Comparison of ENCODE assay signal across 25 mouse cellular contexts in genomic region chr1:191496676-191497075, GRCm38 (mm10).
A peak's percentile ranks its signal among the peaks of the same experiment; 100 is the strongest.
DNase-seq lines count a peak whose midpoint lies in the region; ATAC-seq and TF ChIP-seq lines count a peak whose summit lies in the region.
"Had no signal": no experiment of that assay in that cellular context is flagged by ENCODE, and none has a peak within 500 bp of the region (broad histone marks: within the 10 kb centered on the region; RNA-seq: fewer than 3 reads in every experiment).

No protein-coding gene starts in this region.

- DNase-seq in gastrocnemius, adult 2 months, result no peak
- DNase-seq in gastrocnemius, postnatal 14 days, result no peak
- peak; percentile 19 for DNase-seq in kidney, adult 2 months
- DNase-seq in adipocyte (ENCODE audit: low spot score), result peak; percentile 54
- DNase-seq in ovary, adult 18-20 months (ENCODE audit: low spot score), result no peak
- DNase-seq in urinary bladder, postnatal 4 days (ENCODE audit: low spot score in 2 of 2), result no peak
- DNase-seq: adrenal gland, adult 8-10 months; adrenal gland, postnatal 14 days; adrenal gland, postnatal 36 days; cerebellum, adult 11 months; cerebellum, adult 18-20 months; cerebellum, adult 8-10 months; cerebellum, adult 9-11 months; cerebellum, postnatal 14 days; cerebellum, postnatal 36 days; embryo, embryonic 11 days had no signal

- H3K4me1 ChIP-seq in kidney, adult 2 months (ENCODE audit: control insufficient read depth, insufficient read depth, low read length), result peaks cover 9% of the 10 kb centered on the region; the same call in 1 of the 2 replicates
- H3K4me1 ChIP-seq in kidney, embryonic 16.5 days (ENCODE audit: insufficient read depth, low read length), result peaks cover 3% of the 10 kb centered on the region; the same call in 1 of the 2 replicates

- H3K4me2 ChIP-seq in kidney, embryonic 16.5 days (replicated peaks; ENCODE audit: low read depth, low read length), result no peak overlapping the region
- H3K4me2 ChIP-seq: embryonic facial prominence, embryonic 13.5 days; embryonic facial prominence, embryonic 15.5 days; forebrain, embryonic 12.5 days had no signal

- intact Hi-C loops in gastrocnemius, adult 2 months (cut with DNase I), result no loop called here
- intact Hi-C loops in gastrocnemius, postnatal 14 days (cut with DNase I; ENCODE audit: low total_unique reads), result no loop called here

- TF ChIP-seq CTCF in gastrocnemius, adult 2 months (IDR thresholded peaks at IDR 0.05), result no peak
- TF ChIP-seq CTCF in kidney, adult 2 months (conservative IDR thresholded peaks at IDR 0.05; ENCODE audit: insufficient read depth, insufficient read length, low read depth, low read length), result no peak

- 74% methylated on average over 1 of the region's 1 CpGs for WGBS in kidney, adult 2 months
- 70% methylated on average over 1 of the region's 1 CpGs for WGBS in kidney, embryonic 16.5 days

- no peaks in the 10 kb centered on the region for H3K36me3 ChIP-seq in kidney, adult 2 months (ENCODE audit: control insufficient read depth, insufficient read depth, low read length)
- H3K36me3 ChIP-seq in kidney, embryonic 16.5 days (ENCODE audit: insufficient read depth, low read length), result no peaks in the 10 kb centered on the region
- H3K36me3 ChIP-seq: embryonic facial prominence, embryonic 13.5 days; embryonic facial prominence, embryonic 15.5 days; forebrain, embryonic 10.5 days; forebrain, embryonic 12.5 days; G1E had no signal

- no peak for ATAC-seq in kidney, embryonic 16.5 days (ENCODE audit: low FRiP score, low TSS enrichment)
- ATAC-seq: forebrain, embryonic 14.5 days; forebrain, embryonic 16.5 days had no signal

- H3K4me3 ChIP-seq in gastrocnemius, adult 2 months, result no peak overlapping the region
- H3K4me3 ChIP-seq in kidney, adult 2 months (ENCODE audit: insufficient read depth, low read depth, low read length), result no peak overlapping the region
- H3K4me3 ChIP-seq in kidney, embryonic 16.5 days (ENCODE audit: low read length), result no peak overlapping the region
- H3K4me3 ChIP-seq: embryonic facial prominence, embryonic 13.5 days; embryonic facial prominence, embryonic 15.5 days; erythroblast, embryonic 14.5 days; forebrain, embryonic 10.5 days; forebrain, embryonic 12.5 days had no signal

- TF ChIP-seq POLR2A in kidney, adult 2 months (IDR thresholded peaks at IDR 0.05; ENCODE audit: low read depth, low read length), result no peak

- no peaks in the 10 kb centered on the region for H3K9me3 ChIP-seq in kidney, embryonic 16.5 days (ENCODE audit: low read length)
- H3K9me3 ChIP-seq: embryonic facial prominence, embryonic 13.5 days; embryonic facial prominence, embryonic 15.5 days; forebrain, embryonic 10.5 days; forebrain, embryonic 12.5 days; G1E had no signal

- H3K27me3 ChIP-seq in kidney, adult 2 months (replicated peaks; ENCODE audit: control insufficient read depth, insufficient read depth, low read length), result no peaks in the 10 kb centered on the region
- no peaks in the 10 kb centered on the region for H3K27me3 ChIP-seq in kidney, embryonic 16.5 days (ENCODE audit: insufficient read depth, low read length)
- H3K27me3 ChIP-seq: embryonic facial prominence, embryonic 13.5 days; embryonic facial prominence, embryonic 15.5 days; forebrain, embryonic 12.5 days had no signal

- peak overlapping the region; percentile 87 for H3K27ac ChIP-seq in gastrocnemius, adult 2 months
- no peak overlapping the region for H3K27ac ChIP-seq in kidney, adult 2 months (ENCODE audit: insufficient read depth, low read depth, low read length)
- H3K27ac ChIP-seq in kidney, embryonic 16.5 days (ENCODE audit: low read length), result no peak overlapping the region
- H3K27ac ChIP-seq: embryonic facial prominence, embryonic 13.5 days; embryonic facial prominence, embryonic 15.5 days; forebrain, embryonic 10.5 days; forebrain, embryonic 12.5 days had no signal

- H3K9ac ChIP-seq in kidney, embryonic 16.5 days (replicated peaks; ENCODE audit: low read length), result no peak overlapping the region
- H3K9ac ChIP-seq: embryonic facial prominence, embryonic 13.5 days; embryonic facial prominence, embryonic 15.5 days; forebrain, embryonic 12.5 days had no signal

Comparison
In these comparisons a context has a peak if more than half of its experiments do, and no peak if none do; other contexts are left out.
1. DNase-seq: peak in kidney, adult 2 months (single experiment) and adipocyte (single experiment); none in gastrocnemius, adult 2 months (single experiment), gastrocnemius, postnatal 14 days (single experiment), ovary, adult 18-20 months (single experiment) and urinary bladder, postnatal 4 days (0 of 2).